Mouse (Mus musculus): Measurements from ENCODE around the gene Hmg20b.

GRCm38 (mm10) chr10:81350351-81351063, at the start of gene Hmg20b:
- TF ChIP-seq CTCF (conservative IDR thresholded peaks at IDR 0.05 in 1 of 2, IDR thresholded peaks at IDR 0.05 in 1 of 2; ENCODE audit: low read depth in 2 of 2, low read length in 2 of 2) (peak; percentile 80 to 81), POLR2A (IDR thresholded peaks at IDR 0.05; ENCODE audit: low read depth, low read length) (peak; percentile 65), MXI1 (IDR thresholded peaks at IDR 0.05; ENCODE audit: low read depth, low read length) (no peak), MAZ (IDR thresholded peaks at IDR 0.05; ENCODE audit: low read depth, low read length) (peak; percentile 49; the same call in 1 of the 2 replicates), GABPA (IDR thresholded peaks at IDR 0.05; ENCODE audit: insufficient replicate concordance, low read depth, low read length) (no peak), POLR2AphosphoS2 (IDR thresholded peaks at IDR 0.05; ENCODE audit: low read depth, low read length) (no peak), RAD21 (IDR thresholded peaks at IDR 0.05; ENCODE audit: low read depth, low read length) (peak; percentile 32), MAX (IDR thresholded peaks at IDR 0.05; ENCODE audit: low read length) (peak; percentile 48; the same call in 1 of the 2 replicates), RCOR1 (conservative IDR thresholded peaks at IDR 0.05; ENCODE audit: low read depth, low read length) (0 out of 2 replicates have a peak, but pooled peaks have one; percentile 63), USF2 (conservative IDR thresholded peaks at IDR 0.05; ENCODE audit: low read depth, low read length) (no peak)
